Mouse (Mus musculus) cerebellum, adult 2 months (tissue): ENCODE data around the gene 1110065P20Rik. TPM values are rescaled to one million over a fixed set of nuclear protein-coding genes. Genes with fewer than 3 reads are reported as not detected.

Source experiments
- DNase-seq, 2 experiments: peaks; one replicate each; pipeline ENCODE4 v3.0.0; 2021
- H3K27ac ChIP-seq: fragments of 200-500 bp; 2 replicates; pipeline ENCODE4 v1.5.1; 2012; ENCODE audit warnings: low read length, control low read depth, inconsistent platforms; ENCODE audit not compliant: insufficient read depth
- H3K27me3 ChIP-seq: fragments of 200-500 bp; 2 replicates; pipeline ENCODE4 v1.6.1; 2012; ENCODE audit warnings: inconsistent platforms, mild to moderate bottlenecking, low read length, moderate library complexity; ENCODE audit not compliant: control insufficient read depth, insufficient read depth
- H3K4me1 ChIP-seq: fragments of 200-500 bp; 2 replicates; pipeline ENCODE4 v1.6.1; 2011; ENCODE audit warnings: low read length; ENCODE audit not compliant: control insufficient read depth, insufficient read depth
- H3K4me3 ChIP-seq: fragments of 200-500 bp; replicated peaks from 2 replicates; pipeline ENCODE3; 2011; ENCODE audit warnings: mild to moderate bottlenecking, low read depth, low read length, control low read depth; ENCODE audit not compliant: insufficient read depth
- CTCF ChIP-seq: fragments of 200-500 bp; IDR thresholded peaks from 2 replicates; pipeline ENCODE4 v1.5.1; 2011; ENCODE audit warnings: low read depth, mild to moderate bottlenecking, control low read depth, low read length, moderate library complexity, borderline replicate concordance; ENCODE audit not compliant: insufficient read depth
- POLR2A ChIP-seq: fragments of 200-500 bp; IDR thresholded peaks from 2 replicates; pipeline ENCODE4 v1.6.1; 2011; ENCODE audit warnings: low read length, control low read depth, borderline replicate concordance; ENCODE audit not compliant: insufficient read depth
- WGBS: fragments of 180-500 bp; shearing (Covaris S2); methylation state at CpG from one replicate; pipeline ENCODE4 v1.1.7; 2018; 5-methylcytosine and 5-hydroxymethylcytosine counted together
- polyA plus RNA-seq: library from polyadenylated mRNA; depleted of rRNA; stranded (reverse); fragments of >200 nt; gene quantifications from 2 replicates; pipeline ENCODE4 v1.2.3, GENCODE M21; 2012; rRNA removed

1110065P20Rik gene
- polyA plus RNA-seq: 85.5 and 85.8 TPM in 2 replicates

DNA sequence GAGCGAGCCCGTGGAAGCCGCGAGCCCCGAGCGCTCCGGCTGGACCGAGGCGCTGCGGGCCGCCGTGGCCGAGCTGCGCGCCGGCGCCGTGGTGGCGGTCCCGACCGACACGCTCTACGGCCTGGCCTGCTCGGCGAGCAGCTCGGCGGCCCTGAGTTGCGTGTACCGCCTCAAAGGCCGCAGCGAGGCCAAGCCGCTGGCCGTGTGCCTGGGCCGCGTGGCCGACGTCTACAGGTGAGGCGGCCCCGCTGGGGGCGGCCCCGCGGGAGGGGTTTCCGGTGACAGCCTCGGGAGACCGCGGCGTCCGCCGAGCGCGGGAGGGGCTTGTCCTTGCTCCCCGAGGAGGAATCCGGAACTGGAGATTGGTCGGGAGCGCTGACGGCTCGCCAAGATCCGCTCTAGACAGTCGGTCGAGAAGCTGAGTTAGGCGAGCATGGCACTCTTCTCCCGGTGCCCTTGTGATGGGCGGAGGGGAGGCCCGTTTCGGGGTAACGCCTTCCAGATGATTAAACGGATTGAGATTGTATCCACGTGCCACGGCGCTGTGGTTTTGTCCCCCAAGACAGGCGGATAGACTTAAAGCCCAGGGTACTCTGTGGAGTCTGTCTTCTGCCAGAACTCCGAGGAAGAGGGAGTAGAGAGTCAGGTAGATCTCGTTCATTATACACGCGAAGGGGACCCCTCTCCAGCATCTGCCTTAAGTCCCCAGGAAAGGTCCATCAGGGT lies at the start of gene 1110065P20Rik:
TSS of gene 1110065P20Rik (minus strand) at position 264 of the 726 bp plus-strand sequence.
- TF ChIP-seq CTCF (no peak), POLR2A (no peak)
- WGBS: under 1% methylated on average over 74 of the region's 75 CpGs
- Histone ChIP-seq H3K4me1 (peaks cover 5% of the 10 kb centered on the region), H3K27me3 (no peaks in the 10 kb centered on the region), H3K4me3 (peak within 1 kb of the TSS; percentile 63), H3K27ac (peak within 1 kb of the TSS; percentile 84)
- DNase-seq: peak; percentile 77 to 80

DNA sequence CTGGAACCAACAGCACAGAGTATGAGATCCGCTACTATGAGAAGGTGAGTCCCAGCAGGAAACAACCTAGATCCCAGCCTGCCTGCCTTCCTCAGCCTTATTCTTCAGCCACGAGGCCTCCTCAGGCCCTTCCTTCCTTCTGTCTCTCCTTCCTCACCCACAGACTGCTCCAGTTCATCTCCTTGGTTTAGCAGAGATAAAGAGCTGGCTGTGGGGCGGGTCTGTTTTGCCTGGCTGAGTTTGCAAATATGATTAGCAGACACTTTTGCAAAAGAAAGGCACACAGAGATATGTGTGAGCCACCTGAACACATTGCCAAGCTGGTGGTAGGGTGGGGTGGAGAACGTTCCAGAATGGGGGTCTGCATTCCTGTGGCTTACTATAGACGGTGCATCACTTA lies 48.9 kb upstream of the 1110065P20Rik start:
- DNase-seq: no peak
- H3K4me1 ChIP-seq: peaks cover 2% of the 10 kb centered on the region; the same call in 1 of the 2 replicates
- H3K4me3 ChIP-seq: no peak overlapping the region
- no peak overlapping the region for H3K27ac ChIP-seq
- TF ChIP-seq CTCF (no peak), POLR2A (no peak)
- no peaks in the 10 kb centered on the region for H3K27me3 ChIP-seq
- WGBS: 55% methylated on average over 5 of the region's 5 CpGs

DNA sequence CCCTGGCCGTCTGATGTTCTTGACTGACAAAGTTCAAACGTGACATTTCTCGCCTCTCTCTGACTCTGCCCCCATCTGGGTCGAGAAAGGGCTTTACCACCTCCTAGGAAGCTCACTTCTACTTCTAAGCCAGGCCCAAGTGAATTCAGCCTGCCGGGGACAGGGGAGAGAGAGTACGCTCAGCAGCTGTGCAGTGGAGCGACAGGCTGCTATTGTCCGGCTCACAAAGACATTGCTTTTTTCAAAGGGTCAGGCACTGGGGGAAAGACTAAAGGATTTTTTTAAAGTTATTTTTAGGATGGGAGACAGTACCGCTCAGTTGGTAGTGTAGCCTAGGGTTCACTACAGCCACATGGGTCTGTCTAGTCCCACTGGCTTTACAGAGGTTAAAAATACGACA lies 47.4 kb upstream of the 1110065P20Rik start:
- 46% methylated on average over 10 of the region's 10 CpGs for WGBS
- H3K4me3 ChIP-seq: no peak overlapping the region
- H3K27me3 ChIP-seq: no peaks in the 10 kb centered on the region
- no peak overlapping the region for H3K27ac ChIP-seq
- H3K4me1 ChIP-seq: peaks cover 2% of the 10 kb centered on the region; the same call in 1 of the 2 replicates
- TF ChIP-seq POLR2A: no peak
- no peak for TF ChIP-seq CTCF
- no peak for DNase-seq

DNA sequence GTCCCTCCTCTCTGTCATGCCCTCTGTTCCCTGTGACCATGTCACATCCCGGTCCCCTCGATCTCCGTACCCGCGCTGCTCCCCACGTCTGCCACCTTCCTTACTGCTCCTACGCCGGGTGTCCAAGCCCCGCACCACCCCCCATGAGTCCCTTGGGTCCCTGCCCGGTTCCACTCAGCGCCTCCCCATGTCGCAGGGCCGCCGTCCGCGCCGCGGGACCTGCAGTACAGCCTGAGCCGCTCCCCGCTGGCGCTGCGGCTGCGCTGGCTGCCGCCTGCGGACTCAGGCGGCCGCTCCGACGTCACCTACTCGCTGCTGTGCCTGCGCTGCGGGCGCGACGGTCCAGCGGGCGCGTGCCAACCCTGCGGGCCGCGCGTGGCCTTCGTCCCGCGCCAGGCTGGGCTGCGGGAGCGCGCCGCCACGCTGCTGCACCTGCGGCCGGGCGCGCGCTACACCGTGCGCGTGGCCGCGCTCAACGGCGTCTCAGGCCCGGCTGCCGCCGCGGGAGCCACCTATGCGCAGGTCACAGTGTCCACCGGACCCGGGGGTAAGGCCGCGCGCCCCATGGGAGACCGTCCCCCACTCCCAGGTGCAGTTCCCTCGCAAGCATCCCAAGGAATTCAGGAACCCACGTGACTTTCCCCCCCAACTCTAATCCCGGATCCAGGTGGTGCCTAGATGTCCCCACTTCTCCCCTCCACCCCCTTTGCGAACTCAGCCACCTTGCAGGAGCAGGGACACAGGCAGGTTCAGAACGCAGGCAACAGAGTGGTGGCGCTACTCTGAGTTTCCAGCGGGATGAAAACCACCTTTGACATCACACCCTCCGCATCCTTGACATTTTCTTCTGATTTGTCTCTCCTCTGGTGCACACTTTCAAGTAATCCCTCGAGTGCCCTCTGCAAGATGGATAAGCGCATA lies 43.8 kb upstream of the 1110065P20Rik start:
- peak; percentile 83 to 86 for DNase-seq
- H3K27me3 ChIP-seq: no peaks in the 10 kb centered on the region
- peak overlapping the region; percentile 45 for H3K27ac ChIP-seq
- H3K4me1 ChIP-seq: no peaks in the 10 kb centered on the region
- WGBS: 1% methylated on average over 83 of the region's 83 CpGs
- H3K4me3 ChIP-seq: peak overlapping the region; percentile 81
- peak; percentile 48 for TF ChIP-seq POLR2A
- peak; percentile 20; the same call in 1 of the 2 replicates for TF ChIP-seq CTCF

DNA sequence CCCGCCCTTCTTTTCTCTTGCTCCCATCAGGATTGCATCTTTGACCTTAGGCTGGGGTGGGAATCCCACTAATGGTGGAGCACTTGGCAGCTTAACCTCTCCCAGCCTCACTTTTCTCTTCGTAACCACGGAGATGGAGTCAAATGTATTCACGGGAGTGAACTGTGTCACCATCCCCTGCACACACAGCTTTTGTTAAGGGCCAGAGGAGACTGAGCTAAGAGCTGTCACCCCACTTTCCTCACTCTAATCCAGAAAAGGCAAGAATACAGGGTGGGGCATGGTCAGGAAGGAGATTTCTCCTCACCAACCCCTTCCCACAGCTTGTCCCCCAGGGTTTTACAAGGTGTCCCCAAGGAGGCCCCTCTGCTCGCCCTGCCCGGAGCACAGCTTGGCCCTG lies 42.8 kb upstream of the 1110065P20Rik start:
- peak overlapping the region; percentile 81 for H3K4me3 ChIP-seq
- H3K4me1 ChIP-seq: no peaks in the 10 kb centered on the region
- peak in 1 of 2 experiments; percentile 15 for DNase-seq
- 48% methylated on average over 6 of the region's 6 CpGs for WGBS
- no peaks in the 10 kb centered on the region for H3K27me3 ChIP-seq
- TF ChIP-seq POLR2A (no peak), CTCF (no peak)
- H3K27ac ChIP-seq: peak overlapping the region; percentile 22; the same call in 1 of the 2 replicates

DNA sequence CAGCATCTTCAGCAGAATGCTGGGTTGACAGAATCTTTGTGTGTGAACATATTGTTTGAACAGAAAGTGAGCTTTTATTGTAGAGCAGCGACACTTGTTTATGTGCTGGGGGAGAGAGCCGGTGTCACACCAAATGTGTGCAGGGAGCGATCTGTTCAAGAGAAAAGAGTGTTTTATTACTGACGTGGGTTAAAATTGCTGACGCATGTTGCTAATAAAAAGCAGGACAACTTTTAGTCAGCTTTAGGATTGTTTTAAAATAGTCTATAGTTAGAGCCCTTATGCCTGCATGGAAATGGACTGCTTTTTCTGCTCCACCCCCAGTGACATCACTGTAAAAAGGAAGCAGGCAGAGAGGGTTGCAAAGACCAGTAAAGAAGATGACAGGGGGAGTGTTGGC lies 39.8 kb upstream of the 1110065P20Rik start:
- TF ChIP-seq POLR2A (no peak), CTCF (no peak)
- H3K4me1 ChIP-seq: no peaks in the 10 kb centered on the region
- H3K27ac ChIP-seq: no peak overlapping the region
- no peak overlapping the region for H3K4me3 ChIP-seq
- 78% methylated on average over 5 of the region's 5 CpGs for WGBS
- H3K27me3 ChIP-seq: no peaks in the 10 kb centered on the region
- no peak for DNase-seq

DNA sequence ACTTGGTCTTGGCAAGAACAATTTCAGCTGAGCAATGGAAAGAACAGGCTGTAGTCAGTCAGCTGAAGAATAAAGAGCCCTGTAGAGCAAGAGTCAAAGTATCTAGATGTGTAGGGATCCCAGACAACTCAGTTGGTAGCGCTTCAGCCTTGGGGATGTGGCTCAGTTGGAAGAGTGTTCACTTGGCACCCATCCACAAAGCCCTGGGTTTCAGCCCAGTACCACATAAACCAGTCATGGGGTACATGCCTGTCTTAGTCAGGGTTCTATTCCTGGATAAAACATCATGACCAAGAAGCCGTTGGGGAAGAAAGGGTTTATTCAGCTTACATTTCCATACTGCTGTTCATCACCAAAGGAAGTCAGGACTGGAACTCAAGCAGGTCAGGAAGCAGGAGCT lies 38.9 kb upstream of the 1110065P20Rik start:
- DNase-seq: no peak
- WGBS: 63% methylated on average over 2 of the region's 2 CpGs
- Histone ChIP-seq H3K4me1 (no peaks in the 10 kb centered on the region), H3K4me3 (no peak overlapping the region), H3K27me3 (no peaks in the 10 kb centered on the region), H3K27ac (no peak overlapping the region)
- no peak for TF ChIP-seq CTCF
- no peak for TF ChIP-seq POLR2A

DNA sequence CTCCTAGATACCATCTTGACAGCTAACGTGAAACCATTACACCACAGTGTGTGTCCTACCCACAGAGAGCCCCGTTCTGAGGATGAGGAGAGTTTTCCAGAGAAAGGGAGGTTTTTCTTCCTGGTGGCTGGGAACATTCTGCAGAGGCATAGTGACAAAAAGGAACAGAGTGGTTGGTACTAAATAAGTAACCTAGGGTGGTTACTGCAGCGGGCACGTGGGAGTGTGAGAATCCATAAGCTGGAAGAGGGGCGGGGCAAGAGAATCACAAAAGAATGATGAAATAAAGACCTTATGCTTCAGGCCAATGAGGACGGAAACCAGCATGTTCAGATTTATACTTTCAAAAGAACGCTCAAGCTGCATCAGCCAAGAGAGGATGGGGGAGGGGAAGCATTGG lies 37.7 kb upstream of the 1110065P20Rik start:
- no peaks in the 10 kb centered on the region for H3K4me1 ChIP-seq
- no peak for TF ChIP-seq POLR2A
- TF ChIP-seq CTCF: no peak
- no peak overlapping the region for H3K4me3 ChIP-seq
- no peaks in the 10 kb centered on the region; the same call in 1 of the 2 replicates for H3K27me3 ChIP-seq
- 46% methylated on average over 7 of the region's 7 CpGs for WGBS
- no peak for DNase-seq
- H3K27ac ChIP-seq: no peak overlapping the region
